Mouse (Mus musculus): Measurements from ENCODE around the gene Kif21a. TPM values are rescaled to one million over a fixed set of nuclear protein-coding genes. Genes with fewer than 3 reads are reported as not detected.

Kif21a gene
- total and polyA plus RNA-seq, 3 experiments, result not detected

DNA sequence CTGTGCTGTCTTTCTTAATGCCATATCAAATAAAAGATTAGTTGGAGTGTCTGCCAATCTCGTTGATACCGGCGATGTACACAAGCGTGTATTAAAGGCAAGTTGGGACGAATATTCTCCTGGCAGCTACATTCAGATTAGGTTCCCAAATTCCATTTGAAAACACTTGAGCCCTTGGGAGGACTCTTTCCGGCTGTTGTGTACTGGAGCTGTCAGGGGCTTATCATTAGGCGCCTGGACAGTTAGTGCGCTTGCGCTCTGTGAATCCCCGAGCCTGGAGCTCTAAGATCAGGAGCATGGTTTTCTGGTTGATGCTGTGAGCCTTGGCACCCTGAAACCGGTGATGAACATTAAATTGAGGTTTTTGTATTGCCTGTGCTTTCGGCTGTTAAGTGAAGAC is 38.3 kb upstream of the Kif21a start:
- Histone ChIP-seq H3K27ac (ENCODE audit: control insufficient read depth, low read depth, low read length) (no peak overlapping the region), H3K79me2 (ENCODE audit: control insufficient read depth, insufficient read depth, low read length, poor library complexity) (no peaks in the 10 kb centered on the region), H3K4me1 (ENCODE audit: control insufficient read depth in 1 of 2, insufficient read depth in 2 of 2, low read length in 2 of 2) (no peaks in the 10 kb centered on the region), H3K36me3 (ENCODE audit: control insufficient read depth in 1 of 2, insufficient read depth in 2 of 2, low read length in 2 of 2) (no peaks in the 10 kb centered on the region), H3K9ac (ENCODE audit: control insufficient read depth, low read depth, low read length, poor library complexity, severe bottlenecking) (no peak overlapping the region), H3K9me3 (replicated peaks; ENCODE audit: insufficient read depth, low read length) (no peaks in the 10 kb centered on the region), H3K27me3 (ENCODE audit: control insufficient read depth in 1 of 2, insufficient read depth in 2 of 2, low read length in 2 of 2) (no peaks in the 10 kb centered on the region), H3K4me3 (ENCODE audit: control insufficient read depth in 1 of 2, insufficient read depth in 1 of 2, low read depth in 2 of 2, low read length in 2 of 2) (no peak overlapping the region)
- DNase-seq (ENCODE audit: low read depth, low spot score), result no peak
- TF ChIP-seq POLR2AphosphoS5 (IDR thresholded peaks at IDR 0.05; ENCODE audit: borderline replicate concordance, low read depth, low read length), result no peak
- TF ChIP-seq TAL1 (IDR thresholded peaks at IDR 0.05; ENCODE audit: low read length), result no peak
- no peak for TF ChIP-seq USF2 (IDR thresholded peaks at IDR 0.05; ENCODE audit: borderline replicate concordance in 1 of 2, insufficient read depth in 1 of 2, low read depth in 1 of 2, low read length in 2 of 2)
- TF ChIP-seq ZC3H11A (IDR thresholded peaks at IDR 0.05; ENCODE audit: low read depth, low read length), result no peak
- no peak for TF ChIP-seq MAFK (IDR thresholded peaks at IDR 0.05; ENCODE audit: borderline replicate concordance, low read depth, low read length)
- TF ChIP-seq UBTF (IDR thresholded peaks at IDR 0.05; ENCODE audit: borderline replicate concordance, insufficient read depth, low read depth, low read length), result no peak
- no peak for TF ChIP-seq EP300 (IDR thresholded peaks at IDR 0.05; ENCODE audit: low read depth in 1 of 2, low read length in 2 of 2)
- TF ChIP-seq MAX (IDR thresholded peaks at IDR 0.05; ENCODE audit: low read length), result no peak
- no peak for TF ChIP-seq ETS1 (IDR thresholded peaks at IDR 0.05; ENCODE audit: low read depth, low read length)
- no peak for TF ChIP-seq HCFC1 (IDR thresholded peaks at IDR 0.05; ENCODE audit: low read depth, low read length)
- TF ChIP-seq GATA1 (IDR thresholded peaks at IDR 0.05; ENCODE audit: low read depth, low read length), result no peak
- TF ChIP-seq TCF12 (IDR thresholded peaks at IDR 0.05; ENCODE audit: low read depth, low read length), result no peak
- no peak for TF ChIP-seq USF1 (IDR thresholded peaks at IDR 0.05; ENCODE audit: low read depth, low read length)
- no peak for TF ChIP-seq GABPA (IDR thresholded peaks at IDR 0.05; ENCODE audit: low read depth, low read length)
- TF ChIP-seq MAZ (IDR thresholded peaks at IDR 0.05; ENCODE audit: low read depth, low read length), result no peak
- no peak for TF ChIP-seq RAD21 (IDR thresholded peaks at IDR 0.05; ENCODE audit: low read depth, low read length)

DNA sequence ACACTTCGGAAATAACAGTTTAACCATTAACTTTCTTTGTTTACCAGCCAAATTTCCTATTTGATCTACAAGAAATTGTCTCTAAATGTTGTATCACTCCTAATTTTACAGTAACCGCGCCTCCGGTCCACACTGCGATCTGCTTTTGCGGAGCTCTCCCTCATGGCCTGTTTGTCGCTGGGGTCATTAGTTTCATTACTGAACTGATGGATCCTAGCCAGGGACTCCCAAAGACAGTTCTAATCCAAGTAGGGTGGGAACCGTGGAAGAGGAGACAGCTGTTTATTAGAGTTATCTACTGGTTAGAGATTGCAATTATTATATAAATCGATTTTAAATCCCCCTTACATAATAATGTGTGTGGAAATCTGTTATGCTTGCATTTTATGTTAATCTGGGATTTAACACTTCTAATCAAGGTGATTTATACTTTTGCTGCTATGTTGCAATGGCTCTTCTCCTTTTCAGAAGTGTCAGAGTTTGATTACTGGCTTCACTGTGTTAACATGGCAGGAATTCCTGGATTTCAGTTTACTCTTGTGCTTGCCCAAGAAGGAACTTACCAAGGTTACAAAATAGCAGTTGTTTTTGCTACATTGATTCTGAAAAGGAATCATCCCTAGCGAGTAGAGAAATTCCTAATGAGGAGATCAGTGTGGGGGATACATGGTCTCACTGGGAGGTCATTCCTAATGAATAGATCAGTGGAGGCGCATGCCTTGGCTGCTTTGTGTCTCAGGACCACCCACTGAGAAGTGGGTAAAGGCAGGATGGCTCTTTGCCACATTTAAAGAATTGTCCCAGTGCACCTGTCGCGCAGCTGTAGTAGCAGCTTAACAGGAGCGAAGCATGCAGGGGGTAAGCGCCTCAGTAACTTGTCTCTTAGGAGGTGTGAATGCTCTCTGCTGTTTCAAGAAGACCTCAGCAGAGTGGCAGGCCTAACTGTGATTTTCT is 28.0 kb upstream of the Kif21a start:
- H3K79me2 ChIP-seq (ENCODE audit: control insufficient read depth, insufficient read depth, low read length, poor library complexity), result no peaks in the 10 kb centered on the region
- no peak for DNase-seq (ENCODE audit: low read depth, low spot score)
- H3K9me3 ChIP-seq (replicated peaks; ENCODE audit: insufficient read depth, low read length), result no peaks in the 10 kb centered on the region
- H3K4me1 ChIP-seq (ENCODE audit: control insufficient read depth in 1 of 2, insufficient read depth in 2 of 2, low read length in 2 of 2), result no peaks in the 10 kb centered on the region
- no peak for TF ChIP-seq ZKSCAN1 (IDR thresholded peaks at IDR 0.05; ENCODE audit: low read depth, low read length)
- no peak for TF ChIP-seq MYC (IDR thresholded peaks at IDR 0.05; ENCODE audit: low read depth, low read length)
- no peak for TF ChIP-seq CHD2 (IDR thresholded peaks at IDR 0.05; ENCODE audit: low read length)
- TF ChIP-seq USF1 (IDR thresholded peaks at IDR 0.05; ENCODE audit: low read depth, low read length), result no peak
- H3K27me3 ChIP-seq (ENCODE audit: control insufficient read depth in 1 of 2, insufficient read depth in 2 of 2, low read length in 2 of 2), result no peaks in the 10 kb centered on the region
- no peaks in the 10 kb centered on the region for H3K36me3 ChIP-seq (ENCODE audit: control insufficient read depth in 1 of 2, insufficient read depth in 2 of 2, low read length in 2 of 2)
- no peak overlapping the region for H3K27ac ChIP-seq (ENCODE audit: control insufficient read depth, low read depth, low read length)
- no peak overlapping the region for H3K4me3 ChIP-seq (ENCODE audit: control insufficient read depth in 1 of 2, insufficient read depth in 1 of 2, low read depth in 2 of 2, low read length in 2 of 2)
- H3K9ac ChIP-seq (ENCODE audit: control insufficient read depth, low read depth, low read length, poor library complexity, severe bottlenecking), result no peak overlapping the region
